Mouse (Mus musculus) adrenal gland, adult 18-20 months (tissue): ENCODE results near the gene Zfp217. TPM values are rescaled to one million over a fixed set of nuclear protein-coding genes. Genes with fewer than 3 reads are reported as not detected.
"Not testable (repeated sequence)": the region's sequence is repeated elsewhere in the genome, so short reads cannot be mapped to it uniquely, and the experiment has no call there.

ENCODE experiments used
- DNase-seq, 2 experiments: peaks; one replicate each; pipeline ENCODE4 v3.0.0; 2021 to 2022; ENCODE audit warnings: low spot score in 2 of 2
- long read RNA-seq, 2 experiments: library from polyadenylated mRNA; stranded (forward); transcript quantifications; one replicate each; pipeline ENCODE4 v2.0.0; 2021
- total RNA-seq, 2 experiments: library from RNA; stranded (reverse); gene quantifications; 1 replicate in 1 of 2; 2 replicates in 1 of 2; pipeline ENCODE4 v1.2.3; 2021

Zfp217 gene
- total RNA-seq = 10 to 100 TPM; 20.0 to 21.7 TPM
- long read RNA-seq, experiment 1 = 0 reads
- long read RNA-seq, experiment 2, partial matches to known transcripts = 0 of 5 reads
- long read RNA-seq, experiment 2, other reads (novel, unspliced or antisense) = 5 of 5 reads

DNA sequence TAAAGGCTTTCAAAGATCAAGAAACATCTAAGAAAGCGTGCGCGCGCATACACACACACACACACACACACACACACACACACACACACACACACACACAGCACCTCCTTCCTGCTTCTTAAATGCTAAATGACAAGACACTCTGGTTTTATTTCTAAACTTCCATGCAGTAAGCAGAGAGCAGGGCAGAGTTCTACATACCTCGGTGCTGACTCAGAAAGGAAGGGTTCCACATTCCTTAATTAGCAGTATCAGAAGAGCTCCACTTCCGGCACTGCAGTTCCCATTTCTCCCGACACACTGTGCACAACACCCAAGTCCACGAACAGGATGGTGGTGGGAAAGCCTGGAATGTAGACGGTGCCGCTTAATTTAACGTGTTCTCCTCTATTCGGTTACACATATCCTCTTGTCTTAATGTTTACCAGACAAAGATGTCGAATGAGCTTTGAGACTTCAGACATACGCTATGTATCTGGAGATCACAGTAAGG lies at the start of gene Zfp217:
TSS of gene Zfp217 (minus strand) at position 443 of the 493 bp plus-strand sequence.
- no peak for DNase-seq

DNA sequence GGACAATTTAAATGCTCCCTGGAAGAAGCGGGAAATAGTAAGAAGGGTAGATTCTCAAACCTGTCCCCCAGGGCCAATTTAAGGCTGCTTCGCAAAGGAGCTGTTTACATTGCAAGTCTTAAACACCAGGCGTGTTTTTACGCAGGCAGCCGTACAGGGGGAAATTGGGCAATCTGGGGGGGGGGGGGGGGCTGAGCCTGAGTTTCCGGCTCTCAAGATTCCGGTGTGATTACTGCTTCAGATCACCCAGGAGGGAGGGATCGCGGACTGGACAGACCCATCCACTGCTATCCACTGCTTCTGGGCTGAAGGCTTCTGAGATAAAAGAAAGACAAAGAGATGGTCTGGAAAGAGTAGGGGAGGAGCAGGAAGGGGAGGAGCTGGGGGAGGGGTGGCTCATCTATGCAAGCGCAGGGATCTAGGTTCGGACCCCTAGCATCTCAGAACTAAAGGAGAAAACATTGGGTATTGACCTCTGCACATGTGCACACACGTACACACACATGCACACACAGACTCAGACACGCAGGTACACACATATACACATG lies 47.7 kb upstream of the Zfp217 start:
- DNase-seq = no peak

GRCm38 (mm10) chr2:170194845-170195244 lies 46.9 kb upstream of the Zfp217 start:
- DNase-seq = no peak

- DNase-seq = no peak
Observed at GRCm38 (mm10) chr2:170193850-170194249, 45.9 kb upstream of the Zfp217 start.

- DNase-seq = no peak
Observed at GRCm38 (mm10) chr2:170193211-170193610, 45.3 kb upstream of the Zfp217 start.

DNA sequence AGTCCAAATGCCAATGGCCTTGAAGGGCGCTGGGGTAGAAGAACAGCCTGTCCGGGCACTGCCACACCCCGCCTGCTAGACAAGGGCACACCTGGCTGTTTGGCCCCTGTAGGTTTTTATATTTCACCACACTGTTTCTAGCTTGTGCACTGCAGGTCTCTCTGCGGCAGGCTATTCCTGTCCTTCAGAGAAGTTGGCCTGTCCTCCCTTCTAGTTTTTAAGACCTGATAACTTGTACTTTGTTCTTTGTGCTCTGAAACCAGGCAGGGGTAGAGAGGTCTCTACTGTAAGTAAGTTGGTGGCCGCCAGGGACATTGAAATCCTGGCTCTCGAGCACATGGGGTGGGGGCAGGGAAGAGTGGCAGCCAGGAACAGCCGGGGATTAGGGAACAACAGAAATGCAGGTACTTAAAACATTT lies 44.8 kb upstream of the Zfp217 start:
- no peak for DNase-seq

- no peak for DNase-seq
Observed at GRCm38 (mm10) chr2:170188721-170189120, 40.8 kb upstream of the Zfp217 start.

DNA sequence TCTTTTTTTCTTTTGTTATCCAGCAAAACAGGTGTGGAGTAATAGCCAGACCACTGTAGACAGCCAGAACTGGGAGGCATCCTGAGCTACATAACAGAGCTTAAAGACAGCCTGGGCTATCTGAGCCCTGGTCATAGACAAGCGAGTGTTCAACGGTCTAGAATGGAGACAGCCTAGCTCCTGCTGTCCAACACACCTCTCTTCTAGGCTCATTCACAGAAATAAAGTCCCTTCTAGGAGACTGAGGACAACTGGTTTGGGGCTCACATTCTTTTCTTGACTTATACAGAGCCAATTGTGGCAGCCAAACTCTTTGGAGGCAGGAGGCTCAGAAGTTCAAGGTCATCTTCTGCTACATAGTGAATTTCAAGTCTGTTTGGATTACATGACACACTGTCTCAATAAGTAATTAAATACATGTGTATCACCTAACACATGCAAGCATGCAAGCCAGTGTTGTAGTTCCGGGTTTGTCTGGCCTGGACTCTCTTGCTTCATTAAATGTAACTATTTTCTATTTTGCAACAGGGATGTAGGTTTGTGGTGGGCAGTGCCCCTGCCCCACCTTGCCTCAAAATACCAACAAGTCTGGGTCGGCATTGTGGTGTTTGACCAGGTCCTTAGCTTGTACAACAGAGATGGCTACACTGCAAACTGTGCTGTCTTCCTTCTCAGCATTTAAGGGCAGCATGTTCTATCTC lies 37.4 kb upstream of the Zfp217 start:
- no peak for DNase-seq

GRCm38 (mm10) chr2:170184175-170184983 lies 36.5 kb upstream of the Zfp217 start:
- DNase-seq = peak; percentile 49

- no peak for DNase-seq
Observed at GRCm38 (mm10) chr2:170183851-170184174, 35.9 kb upstream of the Zfp217 start.

DNA sequence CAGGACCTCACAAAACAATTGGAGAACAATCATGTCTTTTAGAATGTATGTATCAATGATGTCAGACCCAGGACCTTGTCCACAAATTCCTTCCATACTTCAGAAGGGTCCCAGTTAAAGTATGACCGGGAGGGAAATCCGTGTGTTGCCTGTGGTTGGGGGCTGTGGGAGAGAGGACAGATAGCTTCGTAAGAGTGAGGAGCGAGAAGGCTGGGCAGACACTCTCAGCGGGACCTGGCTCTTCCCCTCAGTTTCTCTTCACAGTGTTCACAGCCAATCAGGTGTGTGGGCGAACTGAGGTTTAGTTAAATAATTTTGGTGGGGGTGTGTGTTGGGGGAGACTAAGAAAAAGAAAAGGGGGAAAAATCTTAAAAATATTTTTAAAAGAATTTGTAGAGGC lies 34.0 kb upstream of the Zfp217 start:
- DNase-seq = no peak

DNA sequence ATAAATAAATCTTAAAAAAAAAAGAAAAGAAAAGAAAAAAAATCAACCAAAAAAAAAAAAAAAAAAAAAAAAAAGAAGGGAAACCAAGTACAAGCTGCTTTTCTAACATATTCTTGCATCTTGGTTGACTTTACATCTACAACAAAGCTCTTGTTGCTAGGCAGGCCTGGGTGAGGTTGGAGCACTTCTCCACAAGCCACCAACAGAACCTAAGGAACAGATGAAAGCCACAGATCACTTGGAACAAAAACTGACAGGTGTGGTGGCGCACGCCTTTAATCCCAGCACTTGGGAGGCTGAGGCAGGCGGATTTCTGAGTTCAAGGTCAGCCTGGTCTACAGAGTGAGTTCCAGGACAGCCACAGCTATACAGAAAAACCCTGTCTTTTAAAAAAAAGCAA lies 32.9 kb upstream of the Zfp217 start:
- DNase-seq = not testable (repeated sequence)

GRCm38 (mm10) chr2:170179317-170179716 lies 31.4 kb upstream of the Zfp217 start:
- DNase-seq = no peak

GRCm38 (mm10) chr2:170177323-170177722 lies 29.4 kb upstream of the Zfp217 start:
- DNase-seq = peak in 1 of 2 experiments; percentile 27

GRCm38 (mm10) chr2:170176284-170176926 lies 28.5 kb upstream of the Zfp217 start:
- DNase-seq = no peak

GRCm38 (mm10) chr2:170175661-170176150 lies 27.8 kb upstream of the Zfp217 start:
- no peak for DNase-seq

- DNase-seq = no peak
Observed at GRCm38 (mm10) chr2:170175190-170175589, 27.3 kb upstream of the Zfp217 start.

GRCm38 (mm10) chr2:170169062-170169461 lies 21.2 kb upstream of the Zfp217 start:
- DNase-seq = no peak

GRCm38 (mm10) chr2:170165649-170166048 lies 17.7 kb upstream of the Zfp217 start:
- DNase-seq = no peak

- no peak for DNase-seq
Observed at GRCm38 (mm10) chr2:170163671-170164462, 16.0 kb upstream of the Zfp217 start.
